Mouse (Mus musculus): ENCODE measurements around the gene Ndufa8.

GRCm38 (mm10) chr2:36008071-36008470 lies 41.1 kb downstream of the Ndufa8 start:
- peak; percentile 88 for TF ChIP-seq CTCF (IDR thresholded peaks at IDR 0.05; ENCODE audit: low read depth)
- TF ChIP-seq EP300 (IDR thresholded peaks at IDR 0.05; ENCODE audit: low read depth) = no peak

Data from liver, embryonic 14.5 days (tissue).